Mouse (Mus musculus) left cerebral cortex, postnatal 14 days (tissue): ENCODE data around the gene Ppp1r18. TPM values are rescaled to one million over a fixed set of nuclear protein-coding genes. Genes with fewer than 3 reads are reported as not detected.

Experiments used
- DNase-seq, 2 experiments: peaks; one replicate each; pipeline ENCODE4 v3.0.0; 2021 to 2022; ENCODE audit warnings: low spot score in 2 of 2, mixed read lengths in 1 of 2
- intact Hi-C: fragments of 180-260 bp; cut with DNase I; formaldehyde crosslinking; loops from one replicate; pipeline ENCODE4 v1.15.1; 2025
- microRNA-seq, 2 experiments: library from miRNA; unstranded; fragments of <30 nt; microRNA quantifications; one replicate each; pipeline ENCODE4 v1.2.0; 2022
- total RNA-seq, 2 experiments: library from RNA; stranded (reverse); gene quantifications; 2 replicates each; pipeline ENCODE4 v1.2.3; 2021

The Ppp1r18 gene
- total RNA-seq, 2 experiments from 2014 or later = 12.8 to 14.1 TPM

- no peak for DNase-seq
- intact Hi-C loops = loop anchor here (5.0 to 10.0 kb wide), 2 partner anchors 37 to 335 kb away; partner anchors contain the start of gene Rpp21
These were observed 54.5 kb downstream of the Ppp1r18 start for GRCm38 (mm10) chr17:35919864-35920301.

DNA sequence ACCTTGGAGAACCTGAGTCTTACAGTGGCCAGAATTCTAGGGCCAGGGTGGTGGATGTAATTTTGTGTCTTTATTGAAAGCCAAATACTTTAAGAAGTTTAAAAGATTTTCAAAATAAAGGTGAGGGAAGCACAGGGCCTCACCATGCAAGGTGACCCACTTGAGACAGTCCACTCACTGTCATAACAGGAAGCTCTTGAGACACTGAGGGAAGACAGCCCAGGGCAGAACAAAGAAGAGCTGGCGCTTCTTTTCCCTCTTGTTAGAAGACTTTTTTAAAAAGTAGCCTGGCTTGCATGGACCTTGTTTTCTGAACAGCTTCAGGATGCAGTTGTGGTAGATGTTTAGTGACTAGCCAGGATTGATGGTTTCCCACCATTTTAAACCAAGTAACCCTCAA, 55.0 kb downstream of the Ppp1r18 start:
- DNase-seq = no peak
- intact Hi-C loops = loop anchor here (5.0 to 10.0 kb wide), 2 partner anchors 37 to 334 kb away; partner anchors contain the start of gene Rpp21

GRCm38 (mm10) chr17:35920862-35921562, 55.6 kb downstream of the Ppp1r18 start:
- intact Hi-C loops = loop anchor here (5.0 to 10.0 kb wide), 2 partner anchors 36 to 334 kb away; partner anchors contain the start of gene Rpp21
- DNase-seq = peak; percentile 52 to 70

GRCm38 (mm10) chr17:35921710-35922109, 56.3 kb downstream of the Ppp1r18 start:
- intact Hi-C loops = loop anchor here (5.0 to 10.0 kb wide), 2 partner anchors 36 to 333 kb away; partner anchors contain the start of gene Rpp21

DNA sequence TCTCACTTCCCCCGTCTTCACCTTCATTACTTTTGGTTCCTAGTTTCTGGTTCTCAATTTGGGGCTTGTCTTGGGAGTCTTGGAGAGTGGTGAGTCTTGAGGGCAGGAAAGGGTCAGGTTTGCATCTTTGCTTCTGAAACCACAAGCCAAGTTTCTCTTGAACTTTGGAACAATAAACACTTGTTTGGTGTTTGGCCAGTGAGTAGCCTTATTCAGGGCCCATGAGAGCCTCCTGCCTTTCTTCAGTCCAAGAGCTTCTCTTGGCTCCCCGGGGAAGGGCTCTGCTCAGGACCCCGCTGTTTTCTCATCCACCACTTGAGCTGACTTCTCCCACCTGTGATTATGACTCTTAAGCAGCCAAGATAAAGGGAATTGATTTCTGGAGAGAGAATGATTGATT, 57.2 kb downstream of the Ppp1r18 start:
- no peak for DNase-seq

More at GRCm38 (mm10) chr17:35921710-35922109, 56.3 kb downstream of the Ppp1r18 start:
- no peak for DNase-seq

GRCm38 (mm10) chr17:35923281-35923680, 57.9 kb downstream of the Ppp1r18 start:
- no peak for DNase-seq
- intact Hi-C loops = loop anchor here (5.0 to 10.0 kb wide), 2 partner anchors 34 to 332 kb away; partner anchors contain the start of gene Rpp21

More for the DNA sequence above, 57.2 kb downstream of the Ppp1r18 start:
- intact Hi-C loops = loop anchor here (5.0 to 10.0 kb wide), 2 partner anchors 35 to 332 kb away; partner anchors contain the start of gene Rpp21

Small RNAs within 50 kb of the gene (microRNA-seq; reads per million reads assigned to microRNA genes)
- 0.67 to 2.1 reads per million in 2 experiments for gene Gm28033
- 0 to 0.53 reads per million in 2 experiments for gene Mir1894

Other genes with a start within 250 kb of the Ppp1r18 start
- gene Gm9573, start 239.0 kb upstream of the Ppp1r18 start, total RNA-seq = not detected
- not detected for gene Mucl3, start 221.9 kb upstream of the Ppp1r18 start, total RNA-seq
- 10 to 100 TPM; 31.1 to 40.8 TPM for gene Vars2, start 198.0 kb upstream of the Ppp1r18 start, total RNA-seq
- gene Gtf2h4, start 191.9 kb upstream of the Ppp1r18 start, total RNA-seq = 10 to 100 TPM; 23.0 to 26.2 TPM
- gene Ddr1, start 161.0 kb upstream of the Ppp1r18 start, total RNA-seq = 10 to 100 TPM; 46.1 to 52.8 TPM
- 1 to 10 TPM; 5.4 to 5.7 TPM for gene Ier3, start 43.9 kb upstream of the Ppp1r18 start, total RNA-seq
- gene Flot1, start 42.4 kb upstream of the Ppp1r18 start, total RNA-seq = 100 to 1,000 TPM; 153 to 168 TPM
- gene Tubb5, start 27.3 kb upstream of the Ppp1r18 start, total RNA-seq = 100 to 1,000 TPM; 771 to 797 TPM
- gene Mdc1, start 24.1 kb upstream of the Ppp1r18 start, total RNA-seq = 10 to 100 TPM; 10.7 to 14.6 TPM
- 1 to 10 TPM; 5.1 TPM for gene Nrm, start 4.3 kb upstream of the Ppp1r18 start, total RNA-seq
- gene Dhx16, start 14.2 kb downstream of the Ppp1r18 start, total RNA-seq = 10 to 100 TPM; 30.1 to 32.1 TPM
- 10 to 100 TPM; 65.2 to 66.9 TPM for gene 2310061I04Rik, start 31.8 kb downstream of the Ppp1r18 start, total RNA-seq
- 10 to 100 TPM; 64.6 to 69.9 TPM for gene Atat1, start 44.5 kb downstream of the Ppp1r18 start, total RNA-seq
- 10 to 100 TPM; 40.0 to 41.7 TPM for gene Mrps18b, start 50.8 kb downstream of the Ppp1r18 start, total RNA-seq
- 10 to 100 TPM; 62.1 to 68.3 TPM for gene Ppp1r10, start 50.8 kb downstream of the Ppp1r18 start, total RNA-seq
- 10 to 100 TPM; 77.1 to 77.8 TPM for gene Abcf1, start 104.2 kb downstream of the Ppp1r18 start, total RNA-seq
- 100 to 1,000 TPM; 146 to 148 TPM for gene Gnl1, start 114.3 kb downstream of the Ppp1r18 start, total RNA-seq
- gene Prr3, start 114.6 kb downstream of the Ppp1r18 start, total RNA-seq = 10 to 100 TPM; 57.4 to 57.6 TPM
- 1 to 10 TPM; 1.0 to 1.1 TPM for gene H2-T24, start 155.0 kb downstream of the Ppp1r18 start, total RNA-seq
- gene H2-T23, start 167.3 kb downstream of the Ppp1r18 start, total RNA-seq = 1 to 10 TPM; 3.8 to 4.6 TPM
- gene H2-T22, start 177.2 kb downstream of the Ppp1r18 start, total RNA-seq = 1 to 10 TPM; 4.3 to 6.7 TPM
- gene Gm6034, start 177.4 kb downstream of the Ppp1r18 start, total RNA-seq = not detected
- under 1 TPM; 0.55 to 0.57 TPM for gene Gm11127, start 192.8 kb downstream of the Ppp1r18 start, total RNA-seq